Mouse (Mus musculus) midbrain, embryonic 13.5 days (tissue): ENCODE measurements around the gene Ctsa. TPM values are rescaled to one million over a fixed set of nuclear protein-coding genes. Genes with fewer than 3 reads are reported as not detected.
"Not testable (repeated sequence)": the region's sequence is repeated elsewhere in the genome, so short reads cannot be mapped to it uniquely, and the experiment has no call there.

Experiments used
- ATAC-seq: fragments of 200-750 bp; cut with Nextera tagmentation; 2 replicates; pipeline ENCODE4 v1.8.0; 2017; ENCODE audit warnings: mild to moderate bottlenecking, moderate TSS enrichment, moderate library complexity
- H3K27ac ChIP-seq: fragments of 300-500 bp; sonication (generic); 2 replicates; pipeline ENCODE4 v1.5.1; 2015; ENCODE audit warnings: inconsistent platforms, mild to moderate bottlenecking, moderate library complexity
- H3K27me3 ChIP-seq: fragments of 300-500 bp; sonication (generic); 2 replicates; pipeline ENCODE4 v1.6.1; 2015; ENCODE audit warnings: mild to moderate bottlenecking, inconsistent platforms
- H3K36me3 ChIP-seq: fragments of 300-500 bp; sonication (generic); 2 replicates; pipeline ENCODE4 v1.6.1; 2015; ENCODE audit warnings: mild to moderate bottlenecking, inconsistent platforms
- H3K4me1 ChIP-seq: fragments of 300-500 bp; sonication (generic); replicated peaks from 2 replicates; pipeline ENCODE4 v1.6.1; 2015; ENCODE audit warnings: inconsistent platforms
- H3K4me2 ChIP-seq: fragments of 300-500 bp; sonication (generic); replicated peaks from 2 replicates; pipeline ENCODE4 v1.6.1; 2015; ENCODE audit warnings: moderate library complexity, mild to moderate bottlenecking, inconsistent platforms
- H3K4me3 ChIP-seq: fragments of 300-500 bp; sonication (generic); replicated peaks from 2 replicates; pipeline ENCODE4 v1.5.1; 2015; ENCODE audit warnings: mild to moderate bottlenecking, inconsistent platforms
- H3K9ac ChIP-seq: fragments of 300-500 bp; sonication (generic); replicated peaks from 2 replicates; pipeline ENCODE4 v1.6.1; 2015; ENCODE audit warnings: mild to moderate bottlenecking, inconsistent platforms
- H3K9me3 ChIP-seq: fragments of 300-500 bp; sonication (generic); 2 replicates; pipeline ENCODE4 v1.6.1; 2016; ENCODE audit warnings: mild to moderate bottlenecking, inconsistent platforms
- WGBS: fragments of 180-500 bp; shearing (Covaris S2); methylation state at CpG from one replicate; pipeline ENCODE4 v1.1.7; 2015; 5-methylcytosine and 5-hydroxymethylcytosine counted together
- polyA plus RNA-seq: library from polyadenylated mRNA; unstranded; fragments of >200 nt; fragmentation: Nextera tagmentation; extraction: Ambion mirVana; gene quantifications from 2 replicates; pipeline ENCODE4 v1.2.1, GENCODE M21; 2015

Ctsa gene
- polyA plus RNA-seq, 1 experiment from 2014 or later: 94.2 TPM

- Histone ChIP-seq H3K27me3 (no peaks in the 10 kb centered on the region), H3K4me2 (no peak overlapping the region), H3K4me3 (no peak overlapping the region), H3K9me3 (no peaks in the 10 kb centered on the region), H3K27ac (no peak overlapping the region), H3K9ac (no peak overlapping the region), H3K4me1 (peaks cover 18% of the 10 kb centered on the region), H3K36me3 (peaks cover 47% of the 10 kb centered on the region)
- WGBS: 94% methylated on average over 1 of the region's 1 CpGs
- no peak for ATAC-seq
These were observed 3.6 kb upstream of the Ctsa start for GRCm38 (mm10) chr2:164829090-164829489.

GRCm38 (mm10) chr2:164831029-164831428 is 1.6 kb upstream of the Ctsa start:
- no peak for ATAC-seq
- Histone ChIP-seq H3K9me3 (no peaks in the 10 kb centered on the region), H3K4me3 (no peak overlapping the region), H3K27ac (no peak overlapping the region), H3K4me2 (no peak overlapping the region), H3K27me3 (no peaks in the 10 kb centered on the region), H3K4me1 (peaks cover 30% of the 10 kb centered on the region), H3K9ac (no peak overlapping the region), H3K36me3 (peaks cover 35% of the 10 kb centered on the region)
- 86% methylated on average over 10 of the region's 10 CpGs for WGBS

GRCm38 (mm10) chr2:164832032-164832747 is 483 bp upstream of the Ctsa start:
- 65% methylated on average over 16 of the region's 16 CpGs for WGBS
- peaks cover 33% of the 10 kb centered on the region for H3K36me3 ChIP-seq

GRCm38 (mm10) chr2:164833314-164833959 is 764 bp downstream of the Ctsa start, which contains the start of gene Neurl2:
Gene Neurl2 (minus strand): TSS chr2:164833456.
- Histone ChIP-seq H3K4me2 (peak within 1 kb of the TSS; percentile 99), H3K4me3 (peak within 1 kb of the TSS; percentile 70), H3K27ac (peak within 1 kb of the TSS; percentile 74), H3K9me3 (no peaks in the 10 kb centered on the region), H3K27me3 (no peaks in the 10 kb centered on the region), H3K9ac (peak within 1 kb of the TSS; percentile 83), H3K36me3 (peaks cover 28% of the 10 kb centered on the region), H3K4me1 (peaks cover 27% of the 10 kb centered on the region)
- peak; percentile 77 for ATAC-seq
- under 1% methylated on average over 31 of the region's 31 CpGs for WGBS

More at GRCm38 (mm10) chr2:164832032-164832747, 483 bp upstream of the Ctsa start:
- peak overlapping the region; percentile 99 for H3K4me2 ChIP-seq
- peaks cover 27% of the 10 kb centered on the region for H3K4me1 ChIP-seq
- 0 out of 2 replicates have a peak overlapping the region, but pooled peaks have one; percentile 74 for H3K27ac ChIP-seq
- H3K4me3 ChIP-seq: peak overlapping the region; percentile 70
- H3K9me3 ChIP-seq: no peaks in the 10 kb centered on the region
- ATAC-seq: no peak; the same call in 1 of the 2 replicates
- H3K9ac ChIP-seq: peak overlapping the region; percentile 83
- H3K27me3 ChIP-seq: no peaks in the 10 kb centered on the region

- H3K4me2 ChIP-seq: peak overlapping the region; percentile 99
- H3K27me3 ChIP-seq: no peaks in the 10 kb centered on the region
- H3K9ac ChIP-seq: peak overlapping the region; percentile 83
- no peak overlapping the region for H3K27ac ChIP-seq
- peaks cover 27% of the 10 kb centered on the region for H3K4me1 ChIP-seq
- H3K36me3 ChIP-seq: peaks cover 31% of the 10 kb centered on the region
- no peaks in the 10 kb centered on the region for H3K9me3 ChIP-seq
- 51% methylated on average over 8 of the region's 8 CpGs for WGBS
- no peak for ATAC-seq
- peak overlapping the region; percentile 70 for H3K4me3 ChIP-seq
These were observed 1.9 kb downstream of the Ctsa start for GRCm38 (mm10) chr2:164834531-164834930.

GRCm38 (mm10) chr2:164835164-164835563 is 2.5 kb downstream of the Ctsa start:
- H3K27ac ChIP-seq: no peak overlapping the region
- no peaks in the 10 kb centered on the region for H3K27me3 ChIP-seq
- peaks cover 38% of the 10 kb centered on the region for H3K36me3 ChIP-seq
- WGBS: 99% methylated on average over 4 of the region's 4 CpGs
- peaks cover 27% of the 10 kb centered on the region for H3K4me1 ChIP-seq
- H3K4me3 ChIP-seq: no peak overlapping the region
- no peak overlapping the region for H3K9ac ChIP-seq
- ATAC-seq: no peak
- H3K4me2 ChIP-seq: peak overlapping the region; percentile 99; the same call in 1 of the 2 replicates
- no peaks in the 10 kb centered on the region for H3K9me3 ChIP-seq

GRCm38 (mm10) chr2:164845782-164846181 is 13.1 kb downstream of the Ctsa start:
- Histone ChIP-seq H3K4me3 (no peak overlapping the region), H3K4me2 (no peak overlapping the region), H3K27ac (no peak overlapping the region), H3K4me1 (no peaks in the 10 kb centered on the region), H3K27me3 (no peaks in the 10 kb centered on the region), H3K9ac (no peak overlapping the region), H3K9me3 (no peaks in the 10 kb centered on the region), H3K36me3 (peaks cover 9% of the 10 kb centered on the region; the same call in 1 of the 2 replicates)
- no peak for ATAC-seq
- WGBS: 58% methylated on average over 3 of the region's 3 CpGs

- no peak overlapping the region for H3K4me3 ChIP-seq
- no peak overlapping the region for H3K4me2 ChIP-seq
- peaks cover 4% of the 10 kb centered on the region; the same call in 1 of the 2 replicates for H3K27me3 ChIP-seq
- peaks cover 9% of the 10 kb centered on the region; the same call in 1 of the 2 replicates for H3K36me3 ChIP-seq
- no peaks in the 10 kb centered on the region for H3K4me1 ChIP-seq
- H3K27ac ChIP-seq: no peak overlapping the region
- no peak for ATAC-seq
- H3K9me3 ChIP-seq: no peaks in the 10 kb centered on the region
- WGBS: 89% methylated on average over 8 of the region's 8 CpGs
- H3K9ac ChIP-seq: no peak overlapping the region
These were observed 17.4 kb downstream of the Ctsa start for GRCm38 (mm10) chr2:164850061-164850460.

GRCm38 (mm10) chr2:164855572-164855971 is 22.9 kb downstream of the Ctsa start:
- Histone ChIP-seq H3K27me3 (peaks cover 46% of the 10 kb centered on the region), H3K4me2 (peak overlapping the region; percentile 93), H3K4me1 (peaks cover 24% of the 10 kb centered on the region)
- WGBS: 73% methylated on average over 5 of the region's 5 CpGs
- H3K36me3 ChIP-seq, H3K4me3 ChIP-seq, H3K9ac ChIP-seq, H3K27ac ChIP-seq, H3K9me3 ChIP-seq, ATAC-seq: not testable (repeated sequence)

- H3K4me1 ChIP-seq: peaks cover 24% of the 10 kb centered on the region
- no peak overlapping the region for H3K27ac ChIP-seq
- 1% methylated on average over 42 of the region's 42 CpGs for WGBS
- H3K9me3 ChIP-seq: no peaks in the 10 kb centered on the region
- H3K36me3 ChIP-seq: no peaks in the 10 kb centered on the region
- peak overlapping the region; percentile 48 for H3K4me3 ChIP-seq
- peak overlapping the region; percentile 93 for H3K4me2 ChIP-seq
- ATAC-seq: peak; percentile 31
- H3K9ac ChIP-seq: peak overlapping the region; percentile 68
- peaks cover 49% of the 10 kb centered on the region for H3K27me3 ChIP-seq
These were observed 23.8 kb downstream of the Ctsa start for GRCm38 (mm10) chr2:164856309-164857100.

- peak within 1 kb of the TSS; percentile 93 for H3K4me2 ChIP-seq
- H3K27ac ChIP-seq: peak within 1 kb of the TSS; percentile 30; the same call in 1 of the 2 replicates
- WGBS: under 1% methylated on average over 47 of the region's 47 CpGs
- peaks cover 49% of the 10 kb centered on the region for H3K27me3 ChIP-seq
- H3K9me3 ChIP-seq: no peaks in the 10 kb centered on the region
- H3K4me1 ChIP-seq: peaks cover 24% of the 10 kb centered on the region
- H3K9ac ChIP-seq: peak within 1 kb of the TSS; percentile 68
- peak; percentile 84 for ATAC-seq
- no peaks in the 10 kb centered on the region for H3K36me3 ChIP-seq
- peak within 1 kb of the TSS; percentile 48 for H3K4me3 ChIP-seq
These were observed 24.6 kb downstream of the Ctsa start, which contains the start of gene Pltp for GRCm38 (mm10) chr2:164857101-164857821. Gene Pltp (minus strand): TSS chr2:164857711.
